Mouse (Mus musculus) heart, postnatal 25 days (tissue): Measurements from ENCODE around the gene Traip. TPM values are rescaled to one million over a fixed set of nuclear protein-coding genes. Genes with fewer than 3 reads are reported as not detected.

Experiments used
- DNase-seq: peaks from one replicate; pipeline ENCODE4 v3.0.0; 2022; ENCODE audit warnings: low spot score
- intact Hi-C: fragments of 180-260 bp; cut with DNase I; formaldehyde crosslinking; loops from one replicate; pipeline ENCODE4 v1.15.1; 2025
- total RNA-seq, 2 experiments: library from RNA; stranded (reverse); gene quantifications; 2 replicates each; pipeline ENCODE4 v1.2.3; 2021

Traip gene
- total RNA-seq, 2 experiments from 2014 or later = 0.59 to 0.73 TPM

DNA sequence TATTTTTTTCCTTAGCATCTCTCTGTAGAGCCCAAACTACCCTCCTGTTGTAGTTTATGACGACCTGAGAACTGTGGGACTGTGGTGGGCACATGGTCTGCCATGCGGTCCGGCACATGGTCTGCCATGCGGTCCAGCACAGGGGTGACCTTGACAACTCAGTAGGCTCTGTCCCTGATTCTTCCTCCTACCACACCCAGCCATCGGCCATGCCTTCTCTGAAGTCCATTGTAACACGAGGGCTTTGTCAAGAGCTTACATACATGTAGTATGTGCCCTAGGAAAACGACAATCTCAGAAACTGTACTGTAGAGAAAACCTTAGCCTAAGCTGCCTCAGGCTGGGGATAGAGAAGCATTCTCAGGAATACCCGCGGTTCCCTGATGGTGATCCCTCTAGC lies 14.7 kb downstream of the Traip start:
- intact Hi-C loops = loop anchor here (2.0 kb wide), 1 partner anchor 100 kb away; no protein-coding TSS in a partner anchor

DNA sequence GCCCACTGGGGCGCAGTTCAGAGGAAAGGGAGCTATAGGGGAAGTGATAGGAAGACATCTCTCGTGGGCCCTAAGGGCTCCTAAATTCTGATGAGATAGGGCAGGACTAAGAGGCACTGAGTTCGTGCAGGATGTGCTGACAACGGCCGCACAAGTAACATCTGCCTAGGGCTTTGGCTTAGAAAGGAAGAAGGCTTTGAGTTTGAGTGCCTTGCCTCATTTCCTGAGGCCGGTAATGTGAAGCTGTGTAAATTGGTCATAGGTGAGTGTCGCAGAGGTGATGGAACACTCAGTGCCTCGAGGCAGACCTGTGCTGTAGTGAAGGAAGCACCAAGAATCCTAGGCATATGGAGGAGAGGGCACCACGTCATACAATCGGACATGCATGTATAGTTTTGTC lies 16.7 kb downstream of the Traip start:
- intact Hi-C loops = no loop called here
- no peak for DNase-seq

More for the DNA sequence above, 14.7 kb downstream of the Traip start:
- DNase-seq = no peak

DNA sequence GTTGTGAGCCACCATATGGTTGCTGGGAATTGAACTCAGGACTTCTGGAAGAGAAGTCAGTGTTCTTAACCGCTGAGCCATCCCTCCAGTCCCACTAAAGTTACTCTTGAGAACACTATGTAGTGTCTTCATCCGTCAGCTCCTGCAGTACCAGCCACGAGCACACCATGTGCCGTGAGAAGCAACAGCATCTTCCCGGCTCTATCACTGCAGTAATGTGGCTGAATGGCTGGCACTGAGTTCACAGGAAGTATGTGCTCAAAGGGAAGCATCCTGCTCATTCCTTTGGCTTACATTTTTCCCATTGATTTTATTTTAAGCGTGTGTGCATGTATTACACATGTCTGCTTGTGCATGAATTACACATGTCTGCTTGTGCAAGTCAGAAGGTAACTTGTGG lies 17.5 kb downstream of the Traip start:
- no peak for DNase-seq
- intact Hi-C loops = no loop called here

GRCm38 (mm10) chr9:107968531-107968930 lies 18.6 kb downstream of the Traip start:
- DNase-seq = no peak
- intact Hi-C loops = no loop called here

GRCm38 (mm10) chr9:107970311-107970710 lies 20.4 kb downstream of the Traip start:
- no peak for DNase-seq
- intact Hi-C loops = no loop called here

GRCm38 (mm10) chr9:107971690-107972541 lies 22.0 kb downstream of the Traip start:
- intact Hi-C loops = no loop called here
- no peak for DNase-seq

- intact Hi-C loops = no loop called here
- no peak for DNase-seq
Observed at GRCm38 (mm10) chr9:107974491-107975171, 24.7 kb downstream of the Traip start.

GRCm38 (mm10) chr9:107975399-107976386 lies 25.8 kb downstream of the Traip start, which contains the start of gene Uba7:
TSS of gene Uba7 (plus strand) at chr9:107975505.
- DNase-seq = no peak
- intact Hi-C loops = no loop called here

DNA sequence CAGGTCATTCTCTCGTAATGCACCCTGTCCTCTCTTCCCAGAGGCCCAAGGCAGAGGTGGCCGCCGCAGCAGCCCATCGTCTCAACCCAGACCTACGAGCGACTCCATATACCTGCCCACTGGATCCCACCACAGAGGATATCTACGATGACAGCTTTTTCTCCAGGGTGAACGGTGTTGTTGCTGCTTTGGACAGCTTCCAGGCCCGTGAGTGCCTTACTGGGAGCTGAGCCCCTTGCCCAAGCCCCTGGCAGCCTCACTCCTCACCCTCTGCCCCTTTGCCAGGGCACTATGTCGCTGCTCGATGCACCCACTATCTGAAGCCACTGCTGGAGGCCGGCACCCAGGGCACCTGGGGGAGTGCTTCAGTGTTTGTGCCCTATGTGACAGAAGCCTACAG lies 28.9 kb downstream of the Traip start:
- intact Hi-C loops = no loop called here
- no peak for DNase-seq

- intact Hi-C loops = no loop called here
- DNase-seq = no peak
Observed at GRCm38 (mm10) chr9:107981684-107982605, 32.0 kb downstream of the Traip start.

DNA sequence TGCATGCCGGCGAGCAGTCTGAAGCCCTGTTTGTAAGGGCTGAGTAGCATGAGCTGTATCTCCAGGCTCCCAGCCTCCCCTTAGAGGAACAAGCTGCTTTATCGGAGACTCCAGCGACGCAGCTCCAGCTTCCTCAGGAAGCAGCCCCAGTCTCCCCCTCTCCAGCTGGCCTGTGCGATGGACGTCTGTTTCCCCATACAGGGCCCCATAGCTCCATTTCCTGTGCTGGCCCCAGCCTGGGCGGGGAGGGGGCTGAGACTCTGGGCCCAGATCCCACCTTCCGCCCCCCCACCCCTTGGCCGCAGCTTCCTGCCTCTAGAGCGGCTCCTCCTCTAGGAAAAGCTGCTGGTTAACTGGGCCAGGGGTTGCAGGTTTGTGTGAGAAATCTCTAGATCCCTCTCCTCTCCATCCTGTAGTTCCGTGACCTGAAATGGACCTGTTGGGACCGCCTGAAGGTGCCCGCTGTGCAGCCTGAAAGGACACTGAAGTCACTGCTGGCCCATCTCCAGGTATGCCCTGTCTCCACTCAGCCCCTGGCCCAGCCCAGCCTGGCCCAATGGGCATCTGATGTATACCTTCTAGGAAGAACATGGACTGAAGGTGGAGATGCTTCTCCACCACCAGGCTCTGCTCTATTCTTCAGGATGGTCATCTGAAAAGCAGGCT lies 32.9 kb downstream of the Traip start, which contains the start of gene Gm20661:
Gene Gm20661, plus strand, starts transcription at position 378 of the 666 bp plus-strand sequence.
- peak; percentile 83 for DNase-seq
- intact Hi-C loops = no loop called here

DNA sequence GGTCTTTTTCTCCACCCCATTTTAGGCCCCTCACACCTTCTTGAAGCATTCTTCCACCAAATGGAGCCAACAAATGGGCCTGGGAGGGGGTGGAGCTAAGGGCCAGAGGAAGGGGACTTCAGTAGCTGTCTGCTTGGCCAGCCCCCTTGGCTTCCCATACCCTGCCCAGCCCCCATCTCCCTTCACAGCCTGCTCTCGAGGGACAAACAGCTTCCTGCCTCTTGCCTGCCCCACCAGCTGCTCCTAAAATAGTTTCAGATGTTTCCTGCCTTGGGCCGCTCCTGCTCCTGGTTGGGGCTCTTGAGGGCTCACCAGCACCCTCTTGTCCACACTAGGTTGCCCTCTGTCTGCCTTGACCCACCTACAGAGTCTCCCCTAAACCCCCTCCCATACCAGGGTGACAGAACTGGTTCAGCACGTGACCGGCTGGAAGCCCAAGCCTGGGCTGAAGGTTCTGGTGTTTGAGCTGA lies 33.5 kb downstream of the Traip start:
- peak; percentile 90 for DNase-seq
- intact Hi-C loops = no loop called here

GRCm38 (mm10) chr9:107984052-107984753 lies 34.3 kb downstream of the Traip start:
- no peak for DNase-seq
- intact Hi-C loops = no loop called here

GRCm38 (mm10) chr9:107984754-107985055 lies 34.8 kb downstream of the Traip start:
- no peak for DNase-seq
- intact Hi-C loops = no loop called here

GRCm38 (mm10) chr9:107985131-107986119 lies 35.5 kb downstream of the Traip start, which contains the start of gene Inka1:
TSS of gene Inka1 (minus strand) at chr9:107985879.
- intact Hi-C loops = loop anchor here (1.0 kb wide), 1 partner anchor 22 kb away; no protein-coding TSS in a partner anchor
- peak; percentile 87 for DNase-seq

DNA sequence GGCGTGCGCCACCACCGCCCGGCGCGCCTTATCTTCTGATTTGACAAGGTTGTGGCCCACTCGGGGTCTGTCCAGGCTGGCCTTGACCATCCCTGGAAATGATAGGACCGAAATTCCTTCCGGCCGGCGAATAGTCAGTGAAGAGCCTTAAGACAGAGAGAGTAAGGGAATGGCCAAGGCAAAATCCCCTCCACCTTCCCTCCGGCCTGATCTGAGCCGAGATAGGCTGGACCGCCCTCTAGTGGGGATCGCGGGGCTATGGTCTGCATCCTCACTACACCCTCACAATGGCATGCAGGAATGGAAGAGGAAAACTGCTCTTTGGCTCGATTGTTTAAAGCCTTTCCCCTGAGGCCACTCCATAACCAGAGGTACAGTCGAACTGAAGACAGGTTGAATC lies 36.4 kb downstream of the Traip start:
- DNase-seq = peak; percentile 67
- intact Hi-C loops = loop anchor here (1.0 kb wide), 1 partner anchor 23 kb away; no protein-coding TSS in a partner anchor
